Mouse (Mus musculus) stomach, postnatal 0 days (tissue): ENCODE results near the gene Pdss2.

Experiments used
- CTCF ChIP-seq: IDR thresholded peaks from 2 replicates; pipeline ENCODE4 v1.5.1; 2016; ENCODE audit warnings: antibody characterized with exemption, low read depth, mild to moderate bottlenecking, moderate library complexity
- EP300 ChIP-seq: optimal IDR thresholded peaks from 2 replicates; pipeline ENCODE3; 2016; ENCODE audit warnings: antibody characterized with exemption

DNA sequence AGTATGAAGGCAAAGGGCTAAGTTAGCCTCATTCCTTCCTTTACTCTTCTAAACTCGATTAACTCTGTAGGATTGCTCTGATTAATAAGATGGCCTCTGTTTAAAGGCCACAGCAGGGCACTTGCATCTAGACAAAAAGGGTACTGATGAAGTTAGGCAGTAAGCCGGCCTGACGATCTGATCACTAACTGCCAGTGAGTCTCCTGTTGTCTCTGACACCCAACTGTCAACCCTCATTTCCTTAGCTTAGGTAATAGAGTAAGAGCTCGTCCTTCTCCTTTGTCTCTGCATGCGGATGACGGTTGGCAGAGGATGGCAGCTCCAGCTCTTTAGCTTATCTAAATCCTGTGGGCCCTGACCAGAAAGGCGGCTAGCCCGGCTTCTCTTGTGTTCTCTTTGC, 102.1 kb downstream of the Pdss2 start:
- TF ChIP-seq CTCF: no peak
- TF ChIP-seq EP300: no peak
